Mouse (Mus musculus): ENCODE measurements around the gene Ccdc34. TPM values are rescaled to one million over a fixed set of nuclear protein-coding genes. Genes with fewer than 3 reads are reported as not detected.
A peak's percentile ranks its signal among the peaks of the same experiment; 100 is the strongest.

The Ccdc34 gene
- polyA plus RNA-seq, 1 experiment = 4.2 TPM

DNA sequence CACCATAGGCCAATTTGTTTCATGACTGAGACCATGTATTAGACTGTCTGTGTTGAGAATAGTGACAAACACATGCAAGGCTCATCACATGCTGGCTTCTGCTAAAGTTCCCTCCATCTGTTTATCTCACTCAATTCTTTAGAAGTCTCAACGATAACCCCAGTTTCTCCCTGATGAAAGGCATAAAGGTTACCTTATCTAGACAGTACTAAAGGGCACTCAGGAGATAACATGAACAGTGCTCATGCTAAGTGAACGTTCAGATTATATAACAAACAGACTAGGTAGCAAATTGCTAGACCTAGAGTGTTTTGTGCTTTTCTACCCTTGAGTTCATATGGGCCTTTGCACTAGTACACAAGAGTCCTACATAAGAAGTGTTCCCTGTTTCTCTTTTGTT lies 59.6 kb downstream of the Ccdc34 start:
- 76% methylated on average over 2 of the region's 2 CpGs for whole genome bisulfite sequencing
- no peaks in the 10 kb centered on the region for H3K4me1 ChIP-seq (ENCODE audit: control insufficient read depth, insufficient read depth, low read length)
- no peaks in the 10 kb centered on the region for H3K27me3 ChIP-seq (replicated peaks; ENCODE audit: control insufficient read depth, insufficient read depth, low read length)
- no peak overlapping the region for H3K27ac ChIP-seq (ENCODE audit: insufficient read depth, low read depth, low read length)
- H3K36me3 ChIP-seq (ENCODE audit: control insufficient read depth, insufficient read depth, low read length) = no peaks in the 10 kb centered on the region
- no peak overlapping the region for H3K4me3 ChIP-seq (ENCODE audit: insufficient read depth, low read depth, low read length)
- TF ChIP-seq CTCF (conservative IDR thresholded peaks at IDR 0.05; ENCODE audit: insufficient read depth, insufficient read length, low read depth, low read length) = no peak
- no peak for TF ChIP-seq POLR2A (IDR thresholded peaks at IDR 0.05; ENCODE audit: low read depth, low read length)
- DNase-seq = no peak

DNA sequence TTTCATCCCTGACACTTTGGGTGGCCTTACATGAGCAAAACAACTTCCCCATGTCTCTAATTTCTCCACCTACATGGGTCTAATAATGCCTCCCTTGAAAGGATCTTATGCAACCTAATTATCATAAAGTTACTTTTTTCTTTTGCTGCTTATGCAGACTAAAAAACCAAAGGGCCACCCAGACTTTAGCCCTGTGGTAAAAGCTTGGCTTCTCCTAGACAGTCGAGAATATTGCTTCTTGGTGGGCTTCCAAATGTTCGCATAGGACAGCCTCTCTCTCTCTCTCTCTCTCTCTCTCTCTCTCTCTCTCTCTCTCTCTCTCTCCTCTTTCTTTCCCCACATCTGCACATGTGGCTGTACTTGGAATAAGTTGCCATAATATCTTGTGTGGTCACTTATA lies 60.0 kb downstream of the Ccdc34 start:
- WGBS = 70% methylated on average over 2 of the region's 2 CpGs
- no peaks in the 10 kb centered on the region for H3K27me3 ChIP-seq (replicated peaks; ENCODE audit: control insufficient read depth, insufficient read depth, low read length)
- no peaks in the 10 kb centered on the region for H3K36me3 ChIP-seq (ENCODE audit: control insufficient read depth, insufficient read depth, low read length)
- H3K4me1 ChIP-seq (ENCODE audit: control insufficient read depth, insufficient read depth, low read length) = no peaks in the 10 kb centered on the region
- H3K27ac ChIP-seq (ENCODE audit: insufficient read depth, low read depth, low read length) = no peak overlapping the region
- no peak for TF ChIP-seq POLR2A (IDR thresholded peaks at IDR 0.05; ENCODE audit: low read depth, low read length)
- no peak for TF ChIP-seq CTCF (conservative IDR thresholded peaks at IDR 0.05; ENCODE audit: insufficient read depth, insufficient read length, low read depth, low read length)
- H3K4me3 ChIP-seq (ENCODE audit: insufficient read depth, low read depth, low read length) = no peak overlapping the region
- no peak for DNase-seq

DNA sequence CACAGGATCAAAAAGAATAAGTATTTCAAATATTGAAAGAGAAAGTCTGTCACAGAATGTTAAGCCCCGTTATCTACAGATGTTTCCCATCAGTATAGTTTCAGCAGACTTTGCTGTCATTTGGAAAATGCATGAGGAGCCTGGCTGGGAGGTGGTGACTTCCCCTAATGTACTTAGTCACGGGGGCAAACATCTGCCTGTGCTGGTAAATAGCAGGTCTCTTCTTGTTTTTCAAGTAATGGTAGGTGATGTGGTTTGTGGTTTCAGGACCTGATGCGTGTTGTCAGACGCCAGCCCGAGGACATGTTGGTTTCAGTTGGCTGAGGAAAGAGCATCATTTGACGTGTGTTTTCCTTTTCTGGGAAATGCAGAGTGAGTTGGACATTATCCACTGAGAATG lies 62.9 kb downstream of the Ccdc34 start:
- WGBS = 80% methylated on average over 6 of the region's 6 CpGs
- no peak overlapping the region for H3K27ac ChIP-seq (ENCODE audit: insufficient read depth, low read depth, low read length)
- TF ChIP-seq POLR2A (IDR thresholded peaks at IDR 0.05; ENCODE audit: low read depth, low read length) = no peak
- TF ChIP-seq CTCF (conservative IDR thresholded peaks at IDR 0.05; ENCODE audit: insufficient read depth, insufficient read length, low read depth, low read length) = no peak
- DNase-seq = no peak
- H3K36me3 ChIP-seq (ENCODE audit: control insufficient read depth, insufficient read depth, low read length) = no peaks in the 10 kb centered on the region
- no peak overlapping the region for H3K4me3 ChIP-seq (ENCODE audit: insufficient read depth, low read depth, low read length)
- H3K4me1 ChIP-seq (ENCODE audit: control insufficient read depth, insufficient read depth, low read length) = no peaks in the 10 kb centered on the region
- H3K27me3 ChIP-seq (replicated peaks; ENCODE audit: control insufficient read depth, insufficient read depth, low read length) = no peaks in the 10 kb centered on the region

DNA sequence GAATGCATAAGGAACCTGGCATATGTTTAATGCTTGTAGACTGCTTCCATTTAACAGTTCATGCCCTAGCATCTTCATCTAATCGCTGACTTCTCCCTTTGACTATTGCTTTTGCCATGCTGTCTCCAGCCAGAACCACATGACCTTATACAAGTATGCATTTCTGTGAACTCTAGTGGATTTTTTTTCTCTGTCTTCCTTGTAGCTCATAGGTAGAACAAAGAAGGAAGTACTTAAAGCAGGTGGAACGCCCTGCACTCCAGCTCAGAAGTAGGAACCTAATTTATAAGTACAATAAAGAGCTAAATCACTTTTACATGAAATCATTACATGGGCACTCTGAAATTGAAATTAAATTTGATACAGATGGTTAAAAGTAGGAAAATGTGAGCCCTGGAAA lies 65.4 kb downstream of the Ccdc34 start:
- DNase-seq = no peak
- Histone ChIP-seq H3K4me3 (ENCODE audit: insufficient read depth, low read depth, low read length) (no peak overlapping the region), H3K4me1 (ENCODE audit: control insufficient read depth, insufficient read depth, low read length) (no peaks in the 10 kb centered on the region), H3K27ac (ENCODE audit: insufficient read depth, low read depth, low read length) (no peak overlapping the region), H3K36me3 (ENCODE audit: control insufficient read depth, insufficient read depth, low read length) (no peaks in the 10 kb centered on the region), H3K27me3 (replicated peaks; ENCODE audit: control insufficient read depth, insufficient read depth, low read length) (no peaks in the 10 kb centered on the region)
- 91% methylated on average over 2 of the region's 2 CpGs for WGBS
- TF ChIP-seq CTCF (conservative IDR thresholded peaks at IDR 0.05; ENCODE audit: insufficient read depth, insufficient read length, low read depth, low read length) (no peak), POLR2A (IDR thresholded peaks at IDR 0.05; ENCODE audit: low read depth, low read length) (no peak)

DNA sequence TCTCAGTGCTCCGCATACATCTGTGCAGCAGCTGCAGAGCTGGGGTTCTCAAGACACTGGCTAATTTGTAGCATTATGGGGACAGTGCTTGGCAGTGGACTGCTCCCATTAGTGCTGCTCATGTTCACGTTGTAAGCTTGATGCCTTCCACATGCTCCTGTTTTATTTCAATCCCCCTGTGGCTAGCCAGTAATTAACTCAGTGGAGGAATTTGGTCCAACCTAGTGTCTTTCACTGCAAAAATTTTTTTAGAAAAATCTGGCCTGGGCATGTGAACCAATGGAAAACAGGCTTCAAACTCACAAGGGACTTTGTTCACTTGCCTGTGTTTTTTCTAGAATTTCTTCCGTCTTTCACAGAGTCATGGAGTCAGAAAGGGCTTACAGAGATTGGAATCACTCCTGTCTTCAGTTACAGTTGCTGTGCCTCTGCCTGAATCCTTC lies 68.1 kb downstream of the Ccdc34 start:
- no peak overlapping the region for H3K4me3 ChIP-seq (ENCODE audit: insufficient read depth, low read depth, low read length)
- TF ChIP-seq CTCF (conservative IDR thresholded peaks at IDR 0.05; ENCODE audit: insufficient read depth, insufficient read length, low read depth, low read length) (no peak), POLR2A (IDR thresholded peaks at IDR 0.05; ENCODE audit: low read depth, low read length) (no peak)

DNA sequence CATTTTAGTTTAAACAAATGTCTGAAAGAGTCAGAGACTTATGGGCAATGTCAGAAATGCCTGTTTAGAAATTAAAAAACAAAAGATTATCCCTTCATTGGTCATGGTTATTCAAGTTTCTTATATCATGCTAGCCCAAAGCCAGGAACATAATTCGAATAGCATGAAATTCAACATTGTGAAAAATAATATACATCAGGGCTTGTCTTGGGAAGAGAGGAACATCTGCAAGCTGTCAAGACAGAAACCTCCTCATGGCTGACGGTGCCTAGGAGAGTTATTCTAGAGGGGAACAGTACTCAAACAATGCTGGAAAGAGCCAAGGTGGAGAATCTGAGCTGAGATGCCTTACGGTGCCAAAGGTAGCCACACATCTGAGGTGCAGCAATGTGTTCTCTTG lies 96.5 kb downstream of the Ccdc34 start:
- WGBS = 84% methylated on average over 3 of the region's 3 CpGs
- no peak for DNase-seq
- Histone ChIP-seq H3K4me3 (ENCODE audit: insufficient read depth, low read depth, low read length) (no peak overlapping the region), H3K27ac (ENCODE audit: insufficient read depth, low read depth, low read length) (no peak overlapping the region), H3K36me3 (ENCODE audit: control insufficient read depth, insufficient read depth, low read length) (no peaks in the 10 kb centered on the region), H3K27me3 (replicated peaks; ENCODE audit: control insufficient read depth, insufficient read depth, low read length) (no peaks in the 10 kb centered on the region), H3K4me1 (ENCODE audit: control insufficient read depth, insufficient read depth, low read length) (no peaks in the 10 kb centered on the region)
- TF ChIP-seq POLR2A (IDR thresholded peaks at IDR 0.05; ENCODE audit: low read depth, low read length) = no peak
- no peak for TF ChIP-seq CTCF (conservative IDR thresholded peaks at IDR 0.05; ENCODE audit: insufficient read depth, insufficient read length, low read depth, low read length)

More for the DNA sequence above, 68.1 kb downstream of the Ccdc34 start:
- Histone ChIP-seq H3K36me3 (ENCODE audit: control insufficient read depth, insufficient read depth, low read length) (no peaks in the 10 kb centered on the region), H3K27ac (ENCODE audit: insufficient read depth, low read depth, low read length) (no peak overlapping the region), H3K27me3 (replicated peaks; ENCODE audit: control insufficient read depth, insufficient read depth, low read length) (no peaks in the 10 kb centered on the region), H3K4me1 (ENCODE audit: control insufficient read depth, insufficient read depth, low read length) (no peaks in the 10 kb centered on the region)
- 61% methylated on average over 3 of the region's 3 CpGs for WGBS
- peak; percentile 15 for DNase-seq

DNA sequence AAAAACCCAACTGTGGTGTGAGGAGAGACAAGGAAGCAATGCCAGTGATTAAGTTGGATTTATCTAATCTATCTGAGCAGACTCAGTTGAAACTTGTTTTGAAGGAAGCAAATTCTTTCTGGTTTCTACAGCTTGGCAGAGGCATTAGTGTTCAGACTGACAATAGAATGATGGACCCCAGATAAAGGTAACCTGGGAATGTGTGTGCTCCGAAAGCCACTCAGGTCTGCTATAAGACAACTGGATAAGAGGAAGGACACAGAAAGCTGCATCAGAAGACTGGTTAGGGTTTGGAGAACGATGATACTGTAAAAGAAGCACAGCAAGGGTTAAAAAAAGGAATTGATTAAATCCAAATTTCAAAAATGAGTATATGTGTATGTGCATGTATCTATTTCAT lies 111.8 kb downstream of the Ccdc34 start:
- 94% methylated on average over 2 of the region's 2 CpGs for WGBS
- Histone ChIP-seq H3K4me3 (ENCODE audit: insufficient read depth, low read depth, low read length) (no peak overlapping the region), H3K27me3 (replicated peaks; ENCODE audit: control insufficient read depth, insufficient read depth, low read length) (no peaks in the 10 kb centered on the region), H3K4me1 (ENCODE audit: control insufficient read depth, insufficient read depth, low read length) (peaks cover 6% of the 10 kb centered on the region; the same call in 1 of the 2 replicates), H3K36me3 (ENCODE audit: control insufficient read depth, insufficient read depth, low read length) (no peaks in the 10 kb centered on the region), H3K27ac (ENCODE audit: insufficient read depth, low read depth, low read length) (no peak overlapping the region)
- TF ChIP-seq CTCF (conservative IDR thresholded peaks at IDR 0.05; ENCODE audit: insufficient read depth, insufficient read length, low read depth, low read length) (no peak), POLR2A (IDR thresholded peaks at IDR 0.05; ENCODE audit: low read depth, low read length) (no peak)
- DNase-seq = no peak
